Mouse (Mus musculus) stomach, embryonic 14.5 days (tissue): ENCODE results near the gene Creb1. TPM values are rescaled to one million over a fixed set of nuclear protein-coding genes. Genes with fewer than 3 reads are reported as not detected.

Source experiments
- ATAC-seq: fragments of 200-750 bp; cut with Nextera tagmentation; 2 replicates; pipeline ENCODE4 v1.8.0; 2017; ENCODE audit warnings: low read depth, moderate TSS enrichment; ENCODE audit not compliant: insufficient number of reproducible peaks, insufficient read depth, low FRiP score
- H3K27ac ChIP-seq: fragments of 300-500 bp; sonication (generic); 2 replicates; pipeline ENCODE4 v1.5.1; 2014; ENCODE audit warnings: mild to moderate bottlenecking, low read length, moderate library complexity, mixed read lengths
- H3K27me3 ChIP-seq: fragments of 300-500 bp; sonication (generic); 2 replicates; pipeline ENCODE4 v1.6.1; 2014; ENCODE audit warnings: low read length, control low read depth, mixed read lengths; ENCODE audit not compliant: control insufficient read depth, insufficient read depth
- H3K36me3 ChIP-seq: fragments of 300-500 bp; sonication (generic); 2 replicates; pipeline ENCODE4 v1.6.1; 2014; ENCODE audit warnings: mild to moderate bottlenecking, control low read depth, low read length, moderate library complexity, mixed read lengths; ENCODE audit not compliant: control insufficient read depth, insufficient read depth
- H3K4me1 ChIP-seq: fragments of 300-500 bp; sonication (generic); 2 replicates; pipeline ENCODE4 v1.6.1; 2014; ENCODE audit warnings: low read length, control low read depth, mixed read lengths; ENCODE audit not compliant: control insufficient read depth, insufficient read depth
- H3K4me2 ChIP-seq: fragments of 300-500 bp; sonication (generic); replicated peaks from 2 replicates; pipeline ENCODE4 v1.6.1; 2014; ENCODE audit warnings: low read depth, low read length, control low read depth
- H3K4me3 ChIP-seq: fragments of 300-500 bp; sonication (generic); 2 replicates; pipeline ENCODE4 v1.5.1; 2014; ENCODE audit warnings: low read depth, low read length, control low read depth
- H3K9ac ChIP-seq: fragments of 300-500 bp; sonication (generic); replicated peaks from 2 replicates; pipeline ENCODE4 v1.6.1; 2014; ENCODE audit warnings: low read depth, mild to moderate bottlenecking, control low read depth, low read length, moderate library complexity, mixed read lengths
- H3K9me3 ChIP-seq: fragments of 300-500 bp; sonication (generic); 2 replicates; pipeline ENCODE4 v1.6.1; 2016; ENCODE audit warnings: low read depth, low read length, control low read depth; ENCODE audit not compliant: control insufficient read depth
- WGBS: fragments of 180-500 bp; shearing (Covaris S2); extraction: QIAGEN DNeasy Blood & Tissue Kit; methylation state at CpG from one replicate; pipeline ENCODE4 v1.1.7; 2014; 5-methylcytosine and 5-hydroxymethylcytosine counted together
- polyA plus RNA-seq: library from polyadenylated mRNA; unstranded; fragments of >200 nt; fragmentation: Nextera tagmentation; extraction: Ambion mirVana; gene quantifications from 2 replicates; pipeline ENCODE4 v1.2.1, GENCODE M21; 2014

Gene Creb1
- polyA plus RNA-seq, 1 experiment from 2014 or later: 49.2 TPM

DNA sequence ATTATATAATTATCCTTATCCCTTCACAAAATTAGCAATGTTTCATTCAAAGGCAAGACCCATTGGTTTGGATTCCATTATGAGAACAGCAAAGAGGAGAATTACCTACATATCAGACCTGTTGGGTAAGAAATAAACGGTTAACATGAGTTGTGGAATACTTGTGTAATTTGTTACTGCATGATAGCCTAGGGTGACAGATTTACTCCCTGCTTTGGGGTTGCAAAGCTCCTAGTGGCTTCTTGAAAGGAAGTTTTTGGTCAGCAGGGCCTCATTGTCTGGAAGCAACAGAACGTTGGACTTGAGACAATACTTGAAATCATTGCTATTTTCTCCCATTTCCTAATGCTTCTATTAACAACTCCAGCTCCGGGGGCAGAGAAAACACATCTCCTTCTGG is 14.0 kb upstream of the Creb1 start:
- no peak overlapping the region for H3K9ac ChIP-seq
- no peak overlapping the region for H3K4me2 ChIP-seq
- no peaks in the 10 kb centered on the region for H3K4me1 ChIP-seq
- H3K9me3 ChIP-seq: no peaks in the 10 kb centered on the region
- no peaks in the 10 kb centered on the region for H3K36me3 ChIP-seq
- no peak overlapping the region for H3K4me3 ChIP-seq
- 72% methylated on average over 3 of the region's 3 CpGs for WGBS
- ATAC-seq: no peak
- H3K27me3 ChIP-seq: no peaks in the 10 kb centered on the region
- no peak overlapping the region for H3K27ac ChIP-seq

DNA sequence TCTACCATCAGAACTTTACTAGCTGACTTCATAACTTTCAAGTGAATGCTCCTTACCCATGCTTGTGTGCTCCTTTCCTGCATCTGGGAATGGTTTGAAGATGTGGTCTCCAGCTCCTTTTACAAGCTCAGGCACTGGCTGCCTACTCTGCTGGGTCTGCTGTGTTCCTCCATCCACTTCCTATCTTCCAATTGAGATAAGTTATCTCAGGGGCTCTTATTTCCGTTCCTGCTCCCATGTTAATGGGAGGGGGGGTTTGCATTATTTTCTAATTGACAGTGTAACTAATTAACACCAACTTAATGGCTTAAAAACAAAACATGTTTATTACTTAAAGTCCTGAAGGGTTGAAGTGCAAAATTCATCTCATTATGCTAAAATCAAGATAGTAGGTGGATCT is 13.1 kb upstream of the Creb1 start:
- no peak overlapping the region for H3K4me2 ChIP-seq
- H3K4me3 ChIP-seq: no peak overlapping the region
- no peaks in the 10 kb centered on the region for H3K27me3 ChIP-seq
- no peaks in the 10 kb centered on the region for H3K9me3 ChIP-seq
- ATAC-seq: no peak
- no peak overlapping the region for H3K27ac ChIP-seq
- WGBS: 46% methylated on average over 1 of the region's 1 CpGs
- H3K36me3 ChIP-seq: no peaks in the 10 kb centered on the region
- H3K4me1 ChIP-seq: no peaks in the 10 kb centered on the region
- no peak overlapping the region for H3K9ac ChIP-seq

DNA sequence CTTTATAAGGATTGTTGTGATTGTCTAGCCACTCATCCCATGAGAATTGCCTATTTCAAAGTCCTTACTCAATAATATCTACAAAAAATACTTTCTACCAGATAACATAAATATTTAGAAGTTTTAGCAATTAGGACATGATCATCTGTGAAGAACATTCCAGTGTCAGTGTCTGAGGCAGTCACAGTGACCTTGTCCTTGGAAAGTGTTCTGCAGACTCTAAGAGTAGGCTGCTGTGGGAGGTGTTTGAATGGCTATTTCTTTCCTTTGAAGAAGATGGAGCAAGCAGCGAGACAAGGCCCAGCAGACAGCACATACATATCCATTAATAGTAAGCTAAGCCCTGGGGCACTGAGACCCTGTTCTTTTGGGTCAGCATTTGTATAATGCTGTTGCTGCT is 12.5 kb upstream of the Creb1 start:
- Histone ChIP-seq H3K27me3 (no peaks in the 10 kb centered on the region), H3K36me3 (no peaks in the 10 kb centered on the region), H3K9me3 (no peaks in the 10 kb centered on the region), H3K4me2 (no peak overlapping the region), H3K4me3 (no peak overlapping the region), H3K9ac (no peak overlapping the region), H3K27ac (no peak overlapping the region), H3K4me1 (no peaks in the 10 kb centered on the region)
- 55% methylated on average over 1 of the region's 1 CpGs for WGBS
- no peak for ATAC-seq

DNA sequence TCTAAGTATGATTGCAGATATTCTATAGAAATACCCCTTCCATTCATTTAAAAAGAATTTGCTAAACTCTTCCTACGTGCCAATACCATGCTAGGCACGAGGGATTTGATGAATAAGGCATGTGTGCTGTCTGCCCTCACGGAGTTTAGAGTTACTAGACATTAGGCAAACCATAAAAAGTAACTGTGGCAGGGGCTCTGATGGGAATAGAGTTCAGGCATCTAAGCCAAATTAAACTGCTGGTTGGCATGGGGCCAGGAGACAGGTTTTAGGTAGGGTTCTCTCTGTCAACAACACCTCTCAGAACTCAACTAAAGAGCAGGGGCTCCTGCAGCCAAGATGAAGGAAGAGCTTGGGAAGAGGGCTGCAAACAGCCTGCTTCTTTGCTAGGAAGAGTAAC is 10.7 kb upstream of the Creb1 start:
- 48% methylated on average over 3 of the region's 3 CpGs for WGBS
- ATAC-seq: no peak
- Histone ChIP-seq H3K27ac (no peak overlapping the region), H3K9ac (no peak overlapping the region), H3K27me3 (no peaks in the 10 kb centered on the region), H3K4me3 (no peak overlapping the region), H3K36me3 (no peaks in the 10 kb centered on the region), H3K4me1 (no peaks in the 10 kb centered on the region), H3K9me3 (no peaks in the 10 kb centered on the region), H3K4me2 (no peak overlapping the region)

DNA sequence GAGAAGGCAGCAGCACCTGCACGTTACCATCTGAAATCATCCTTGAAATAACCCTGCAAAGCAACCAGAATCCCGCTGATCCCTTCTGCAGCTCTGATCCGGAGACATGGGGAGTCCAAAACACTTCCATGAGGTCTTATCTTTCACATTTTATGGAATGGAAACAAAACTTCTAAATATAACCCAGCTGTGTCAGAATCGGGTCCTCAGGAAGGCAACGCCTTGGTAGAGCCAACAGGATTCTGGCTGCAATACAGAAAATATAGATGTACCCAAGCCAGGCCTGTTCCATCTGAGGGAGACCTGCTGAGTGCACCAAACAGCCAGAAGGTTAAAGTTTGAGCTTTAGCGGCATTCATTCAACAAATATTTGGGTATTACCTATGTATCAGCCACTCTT is 9.8 kb upstream of the Creb1 start:
- Histone ChIP-seq H3K4me3 (no peak overlapping the region), H3K9me3 (no peaks in the 10 kb centered on the region), H3K27ac (no peak overlapping the region), H3K4me2 (no peak overlapping the region), H3K4me1 (no peaks in the 10 kb centered on the region), H3K36me3 (no peaks in the 10 kb centered on the region), H3K27me3 (no peaks in the 10 kb centered on the region), H3K9ac (no peak overlapping the region)
- no peak for ATAC-seq
- 81% methylated on average over 6 of the region's 6 CpGs for WGBS

DNA sequence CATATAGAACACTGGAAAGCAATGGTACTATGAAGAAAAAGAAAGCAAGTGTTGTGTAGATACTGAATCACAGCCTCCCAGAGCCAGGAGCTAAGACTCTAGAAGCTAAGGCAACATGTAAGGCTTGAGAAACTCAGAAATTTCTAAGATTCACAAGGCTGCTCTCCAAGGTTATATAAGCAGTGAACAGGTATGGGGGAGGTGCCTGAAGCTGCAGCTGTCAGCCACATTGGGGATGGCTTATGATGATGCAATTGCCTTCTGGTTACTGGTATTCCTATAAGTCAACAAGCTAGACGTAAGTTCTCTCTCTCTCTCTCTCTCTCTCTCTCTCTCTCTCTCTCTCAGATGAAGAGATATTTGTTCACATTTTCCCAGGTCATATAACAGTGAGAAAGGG is 9.3 kb upstream of the Creb1 start:
- Histone ChIP-seq H3K36me3 (no peaks in the 10 kb centered on the region), H3K4me1 (no peaks in the 10 kb centered on the region), H3K27ac (no peak overlapping the region), H3K4me3 (no peak overlapping the region), H3K9me3 (no peaks in the 10 kb centered on the region), H3K27me3 (no peaks in the 10 kb centered on the region), H3K9ac (no peak overlapping the region), H3K4me2 (no peak overlapping the region)
- ATAC-seq: no peak
- 73% methylated on average over 1 of the region's 1 CpGs for WGBS

DNA sequence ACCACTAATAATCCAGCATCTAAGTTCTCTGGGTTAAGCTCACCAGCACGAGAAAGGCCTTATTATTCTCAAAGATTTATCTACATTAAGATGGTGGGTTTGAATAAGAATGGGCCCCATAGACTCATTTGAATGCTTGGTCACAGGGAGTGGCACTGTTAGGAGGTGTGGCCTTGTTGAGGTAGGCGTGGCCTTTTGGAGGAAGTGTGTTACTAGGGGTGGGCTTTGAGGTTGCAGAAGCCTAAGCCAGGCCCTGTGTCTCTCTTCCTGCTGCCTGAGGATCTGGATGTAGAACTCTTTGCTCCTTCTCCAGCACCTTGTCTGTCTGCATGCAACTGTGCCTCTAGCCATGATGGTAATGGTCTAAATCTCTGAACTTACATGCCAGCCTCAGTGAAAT is 7.8 kb upstream of the Creb1 start:
- H3K4me2 ChIP-seq: no peak overlapping the region

DNA sequence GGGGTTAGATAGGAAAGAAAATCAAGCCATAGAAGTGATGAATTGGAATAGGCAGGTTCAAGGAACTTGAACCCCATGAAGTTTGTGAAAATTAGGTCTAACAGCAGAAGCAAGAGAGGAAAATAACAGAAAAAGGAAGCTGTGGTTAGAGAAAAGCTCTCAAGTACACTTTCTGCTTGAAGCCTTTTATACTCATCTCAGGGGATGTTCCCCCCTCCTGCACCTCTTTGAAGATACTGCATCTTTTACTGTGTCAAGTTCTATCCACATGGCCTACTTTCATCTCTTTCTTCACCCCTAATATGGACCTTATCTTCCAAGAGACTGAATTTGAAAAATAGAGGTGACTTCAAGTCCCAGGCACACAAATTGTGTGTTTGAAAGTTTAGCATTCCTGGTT is 4.8 kb upstream of the Creb1 start:
- no peaks in the 10 kb centered on the region for H3K9me3 ChIP-seq
- H3K36me3 ChIP-seq: no peaks in the 10 kb centered on the region
- peaks cover 3% of the 10 kb centered on the region for H3K4me1 ChIP-seq
- H3K4me2 ChIP-seq: no peak overlapping the region
- H3K27ac ChIP-seq: no peak overlapping the region
- no peak overlapping the region for H3K4me3 ChIP-seq
- no peak for ATAC-seq
- H3K9ac ChIP-seq: no peak overlapping the region
- H3K27me3 ChIP-seq: no peaks in the 10 kb centered on the region

More for the DNA sequence above, 7.8 kb upstream of the Creb1 start:
- 88% methylated on average over 2 of the region's 2 CpGs for WGBS
- ATAC-seq: no peak
- no peak overlapping the region for H3K9ac ChIP-seq
- no peaks in the 10 kb centered on the region for H3K4me1 ChIP-seq
- no peaks in the 10 kb centered on the region for H3K36me3 ChIP-seq
- no peak overlapping the region for H3K4me3 ChIP-seq
- no peak overlapping the region for H3K27ac ChIP-seq
- no peaks in the 10 kb centered on the region for H3K9me3 ChIP-seq
- H3K27me3 ChIP-seq: no peaks in the 10 kb centered on the region

DNA sequence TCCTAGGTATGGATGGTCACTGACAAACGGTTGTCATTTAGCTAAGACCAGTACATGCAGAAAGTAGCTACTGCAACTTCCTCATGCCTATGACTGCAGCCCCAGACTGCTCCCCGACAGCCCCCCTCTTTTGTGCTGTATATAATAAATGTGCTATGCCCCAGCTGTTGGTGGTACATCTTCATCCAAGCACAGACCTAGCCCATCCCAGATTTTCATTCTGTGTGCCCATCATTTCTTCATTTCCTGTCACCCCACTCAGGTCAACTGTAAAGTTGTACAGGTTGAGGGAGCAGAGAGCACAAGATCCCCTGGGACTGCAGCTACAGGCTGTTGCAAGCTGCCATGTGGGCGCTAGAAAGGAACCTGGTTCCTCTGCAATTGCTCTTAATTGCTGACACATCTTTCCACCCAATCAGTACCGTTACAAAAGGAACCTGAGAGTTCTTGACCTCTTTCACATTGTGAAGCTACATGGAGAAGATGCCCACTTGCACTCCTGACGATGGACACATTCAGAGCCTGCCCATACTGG is 2.6 kb upstream of the Creb1 start:
- peaks cover 3% of the 10 kb centered on the region for H3K4me1 ChIP-seq
- H3K36me3 ChIP-seq: no peaks in the 10 kb centered on the region
- no peak overlapping the region for H3K27ac ChIP-seq
- no peak overlapping the region for H3K4me3 ChIP-seq
- 87% methylated on average over 5 of the region's 5 CpGs for WGBS
- H3K27me3 ChIP-seq: no peaks in the 10 kb centered on the region
- no peak overlapping the region for H3K9ac ChIP-seq
- H3K9me3 ChIP-seq: no peaks in the 10 kb centered on the region
- no peak overlapping the region for H3K4me2 ChIP-seq
- ATAC-seq: no peak
